ENCODE assay signal across 8 mouse cellular contexts in the genomic region with DNA sequence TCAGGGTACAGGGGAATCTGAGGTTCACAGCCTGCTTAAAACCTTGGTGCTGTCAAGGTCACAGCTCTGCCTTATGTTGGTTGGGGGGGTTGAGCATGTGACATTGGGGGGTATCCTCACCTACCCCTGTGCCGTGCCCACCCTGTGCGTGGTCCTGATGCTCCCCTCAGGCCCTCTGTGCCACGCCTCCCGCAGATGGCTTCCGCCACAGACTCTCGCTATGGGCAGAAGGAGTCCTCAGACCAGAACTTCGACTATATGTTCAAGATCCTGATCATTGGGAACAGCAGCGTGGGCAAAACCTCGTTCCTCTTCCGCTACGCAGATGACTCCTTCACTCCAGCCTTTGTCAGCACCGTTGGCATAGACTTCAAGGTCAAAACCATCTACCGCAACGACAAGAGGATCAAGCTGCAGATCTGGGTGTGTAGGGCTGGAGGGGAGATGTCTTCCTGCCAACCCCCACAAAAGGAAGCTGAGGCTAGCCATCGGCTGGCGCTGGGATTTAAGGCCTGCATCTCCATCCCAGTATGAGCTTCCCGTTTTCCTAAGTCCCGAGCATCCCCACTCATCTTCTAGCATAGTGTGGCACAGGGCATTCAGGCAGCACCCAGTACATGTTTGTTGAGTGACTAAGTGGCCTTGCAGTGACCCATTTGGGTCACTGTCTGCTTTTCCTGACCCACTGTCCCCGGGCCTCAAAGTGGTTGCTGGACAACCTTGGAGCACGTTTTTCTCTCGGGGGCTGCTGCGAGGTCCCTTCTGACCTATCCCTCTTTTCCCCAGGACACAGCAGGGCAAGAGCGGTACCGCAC. TPM values are rescaled to one million over a fixed set of nuclear protein-coding genes. Genes with fewer than 3 reads are reported as not detected.
DNase-seq lines count a peak whose midpoint lies in the region; ATAC-seq lines count a peak whose summit lies in the region.

No protein-coding gene starts in this region.

- 85% methylated on average over 24 of the region's 24 CpGs for WGBS in forebrain, embryonic 16.5 days
- 85% methylated on average over 24 of the region's 24 CpGs for WGBS in intestine, embryonic 14.5 days
- WGBS in limb, embryonic 15.5 days: 83% methylated on average over 24 of the region's 24 CpGs

- H3K9ac ChIP-seq in forebrain, embryonic 16.5 days (replicated peaks; ENCODE audit: low read depth, low read length): peak overlapping the region; percentile 77
- peak overlapping the region; percentile 71; the same call in 1 of the 2 replicates for H3K9ac ChIP-seq in intestine, embryonic 14.5 days (ENCODE audit: low read length)
- no peak overlapping the region for H3K9ac ChIP-seq in limb, embryonic 15.5 days

- H3K4me3 ChIP-seq in forebrain, embryonic 16.5 days (replicated peaks; ENCODE audit: low read length): peak overlapping the region; percentile 56
- peak overlapping the region; percentile 76; the same call in 1 of the 2 replicates for H3K4me3 ChIP-seq in intestine, embryonic 14.5 days (ENCODE audit: low read depth, low read length)
- peak overlapping the region; percentile 74 for H3K4me3 ChIP-seq in limb, embryonic 15.5 days

- H3K4me1 ChIP-seq in forebrain, embryonic 16.5 days (replicated peaks; ENCODE audit: control insufficient read depth, insufficient read depth, low read length): peaks cover 48% of the 10 kb centered on the region
- H3K4me1 ChIP-seq in intestine, embryonic 14.5 days (replicated peaks; ENCODE audit: control insufficient read depth, insufficient read depth, low read length): peaks cover 32% of the 10 kb centered on the region
- peaks cover 55% of the 10 kb centered on the region for H3K4me1 ChIP-seq in limb, embryonic 15.5 days

- H3K27me3 ChIP-seq in forebrain, embryonic 16.5 days (replicated peaks; ENCODE audit: control insufficient read depth, insufficient read depth, low read length): no peaks in the 10 kb centered on the region
- H3K27me3 ChIP-seq in intestine, embryonic 14.5 days (replicated peaks; ENCODE audit: control insufficient read depth, insufficient read depth, low read length): no peaks in the 10 kb centered on the region
- no peaks in the 10 kb centered on the region for H3K27me3 ChIP-seq in limb, embryonic 15.5 days

- no peak overlapping the region for H3K27ac ChIP-seq in forebrain, embryonic 16.5 days (ENCODE audit: low read length)
- no peak overlapping the region for H3K27ac ChIP-seq in intestine, embryonic 14.5 days (ENCODE audit: low read depth)
- no peak overlapping the region for H3K27ac ChIP-seq in limb, embryonic 15.5 days

- DNase-seq in heart, adult 18-20 months: peak; percentile 9 to 13
- no peak for DNase-seq in heart, postnatal 25 days (ENCODE audit: low spot score)
- peak; percentile 46 for DNase-seq in adrenal gland, postnatal 10 days
- DNase-seq in intestine, embryonic 14.5 days (ENCODE audit: low spot score): no peak
- peak; percentile 4 for DNase-seq in right cerebral cortex, postnatal 25 days
- no peak for DNase-seq in urinary bladder, postnatal 10 days (ENCODE audit: low spot score)

- peak overlapping the region; percentile 76 for H3K4me2 ChIP-seq in forebrain, embryonic 16.5 days (ENCODE audit: low read length)
- H3K4me2 ChIP-seq in intestine, embryonic 14.5 days (ENCODE audit: low read length): peak overlapping the region; percentile 98
- peak overlapping the region; percentile 91 for H3K4me2 ChIP-seq in limb, embryonic 15.5 days

- ATAC-seq in forebrain, embryonic 16.5 days: no peak
- ATAC-seq in intestine, embryonic 14.5 days (replicated peaks; ENCODE audit: low FRiP score, low TSS enrichment, low read depth): no peak
- no peak for ATAC-seq in limb, embryonic 15.5 days (ENCODE audit: insufficient number of reproducible peaks, low FRiP score, low TSS enrichment, low read depth)

- intact Hi-C loops in heart, postnatal 25 days (cut with DNase I): loop anchor here (5.0 kb wide), 1 partner anchor 144 kb away; no protein-coding TSS in a partner anchor

- peaks cover 7% of the 10 kb centered on the region; the same call in 1 of the 2 replicates for H3K36me3 ChIP-seq in forebrain, embryonic 16.5 days (ENCODE audit: control insufficient read depth, insufficient read depth)
- peaks cover 27% of the 10 kb centered on the region for H3K36me3 ChIP-seq in intestine, embryonic 14.5 days (ENCODE audit: control insufficient read depth, insufficient read depth, low read length)
- peaks cover 27% of the 10 kb centered on the region for H3K36me3 ChIP-seq in limb, embryonic 15.5 days

- H3K9me3 ChIP-seq in forebrain, embryonic 16.5 days (ENCODE audit: control insufficient read depth, low read length): no peaks in the 10 kb centered on the region
- H3K9me3 ChIP-seq in intestine, embryonic 14.5 days (ENCODE audit: control insufficient read depth, low read length): no peaks in the 10 kb centered on the region
- no peaks in the 10 kb centered on the region for H3K9me3 ChIP-seq in limb, embryonic 15.5 days

RNA-seq across cellular contexts. Expression of gene Rab3a, which starts 1.4 kb away (rescaled TPM):
- 10 to 100 TPM; 40.3 to 49.2 TPM for total RNA-seq in heart, adult 18-20 months (2021)
- total RNA-seq in heart, postnatal 25 days (2021): 10 to 100 TPM; 49.7 to 57.6 TPM
- 10 to 100 TPM; 53.3 to 53.9 TPM for total RNA-seq in adrenal gland, postnatal 10 days (2021)
- 350 and 395 TPM in 2 replicates for polyA plus RNA-seq in forebrain, embryonic 16.5 days (2015; fragmentation: Nextera tagmentation; extraction: Ambion mirVana)
- polyA plus RNA-seq in intestine, embryonic 14.5 days (2014; fragmentation: Nextera tagmentation; extraction: Ambion mirVana): 27.7 and 28.6 TPM in 2 replicates
- 17.1 and 19.4 TPM in 2 replicates for polyA plus RNA-seq in limb, embryonic 15.5 days (2015; fragmentation: Nextera tagmentation; extraction: Ambion mirVana)

RNA-seq across cellular contexts. Expression of gene Mpv17l2, which starts 4.9 kb away (rescaled TPM):
- 10 to 100 TPM; 26.9 to 27.5 TPM for total RNA-seq in heart, adult 18-20 months (2021)
- 10 to 100 TPM; 26.7 to 28.0 TPM for total RNA-seq in heart, postnatal 25 days (2021)
- total RNA-seq in adrenal gland, postnatal 10 days (2021): 100 to 1,000 TPM in 1 of 2 experiments, 10 to 100 TPM in 1; 92.9 to 106 TPM
- 49.3 and 49.8 TPM in 2 replicates for polyA plus RNA-seq in forebrain, embryonic 16.5 days (2015; fragmentation: Nextera tagmentation; extraction: Ambion mirVana)
- polyA plus RNA-seq in intestine, embryonic 14.5 days (2014; fragmentation: Nextera tagmentation; extraction: Ambion mirVana): 58.6 and 59.9 TPM in 2 replicates
- 41.9 and 46.1 TPM in 2 replicates for polyA plus RNA-seq in limb, embryonic 15.5 days (2015; fragmentation: Nextera tagmentation; extraction: Ambion mirVana)

RNA-seq across cellular contexts. Expression of gene Pik3r2, which starts 20.6 kb away (rescaled TPM):
- total RNA-seq in heart, adult 18-20 months (2021): 10 to 100 TPM; 19.7 to 21.4 TPM
- total RNA-seq in heart, postnatal 25 days (2021): 10 to 100 TPM; 21.8 to 25.5 TPM
- 10 to 100 TPM; 37.7 to 46.4 TPM for total RNA-seq in adrenal gland, postnatal 10 days (2021)
- polyA plus RNA-seq in forebrain, embryonic 16.5 days (2015; fragmentation: Nextera tagmentation; extraction: Ambion mirVana): 145 and 149 TPM in 2 replicates
- 40.7 and 47.3 TPM in 2 replicates for polyA plus RNA-seq in intestine, embryonic 14.5 days (2014; fragmentation: Nextera tagmentation; extraction: Ambion mirVana)
- polyA plus RNA-seq in limb, embryonic 15.5 days (2015; fragmentation: Nextera tagmentation; extraction: Ambion mirVana): 85.8 and 91.4 TPM in 2 replicates

RNA-seq across cellular contexts. Expression of gene Pde4c, which starts 32.3 kb away (rescaled TPM):
- total RNA-seq in heart, adult 18-20 months (2021): 1 to 10 TPM; 1.4 to 2.0 TPM
- total RNA-seq in heart, postnatal 25 days (2021): 1 to 10 TPM; 2.5 to 3.7 TPM
- 1 to 10 TPM; 2.4 to 2.8 TPM for total RNA-seq in adrenal gland, postnatal 10 days (2021)
- polyA plus RNA-seq in forebrain, embryonic 16.5 days (2015; fragmentation: Nextera tagmentation; extraction: Ambion mirVana): 0.12 and 0.54 TPM in 2 replicates
- 0.39 and 0.42 TPM in 2 replicates for polyA plus RNA-seq in intestine, embryonic 14.5 days (2014; fragmentation: Nextera tagmentation; extraction: Ambion mirVana)
- 0.05 and 0.16 TPM in 2 replicates for polyA plus RNA-seq in limb, embryonic 15.5 days (2015; fragmentation: Nextera tagmentation; extraction: Ambion mirVana)

RNA-seq across cellular contexts. Expression of gene Gm3336, which starts 37.5 kb away (rescaled TPM):
- not detected for total RNA-seq in heart, adult 18-20 months (2021)
- total RNA-seq in heart, postnatal 25 days (2021): not detected
- not detected for total RNA-seq in adrenal gland, postnatal 10 days (2021)
- polyA plus RNA-seq in forebrain, embryonic 16.5 days (2015; fragmentation: Nextera tagmentation; extraction: Ambion mirVana): not detected in 2 replicates
- 0.67 and 0.88 TPM in 2 replicates for polyA plus RNA-seq in intestine, embryonic 14.5 days (2014; fragmentation: Nextera tagmentation; extraction: Ambion mirVana)
- not detected in 2 replicates for polyA plus RNA-seq in limb, embryonic 15.5 days (2015; fragmentation: Nextera tagmentation; extraction: Ambion mirVana)

Comparison
In these comparisons a context has a peak if more than half of its experiments do, and no peak if none do; other contexts are left out.
1. DNase-seq: peak in heart, adult 18-20 months (2 of 2), adrenal gland, postnatal 10 days (single experiment) and right cerebral cortex, postnatal 25 days (single experiment); none in heart, postnatal 25 days (single experiment), intestine, embryonic 14.5 days (single experiment) and urinary bladder, postnatal 10 days (single experiment).
2. Peak in every context shown above with its lines, with median percentiles within 50 percentile points of each other: H3K4me2 ChIP-seq and H3K4me3 ChIP-seq.